In genomic region chr9:108128248-108128647, GRCm38 (mm10) we compare ENCODE assay signal across 16 mouse cellular contexts. TPM values are rescaled to one million over a fixed set of nuclear protein-coding genes. Genes with fewer than 3 reads are reported as not detected.
DNase-seq lines count a peak whose midpoint lies in the region; ATAC-seq and TF ChIP-seq lines count a peak whose summit lies in the region.
"Had no signal": no experiment of that assay in that cellular context is flagged by ENCODE, and none has a peak within 500 bp of the region (broad histone marks: within the 10 kb centered on the region; RNA-seq: fewer than 3 reads in every experiment).

No protein-coding gene starts in this region.

- no peak for ATAC-seq in forebrain, embryonic 16.5 days
- ATAC-seq: CD4-positive, CD25-positive, alpha-beta regulatory T cell, adult 4 months; forebrain, postnatal 0 days; intestine, postnatal 0 days; liver, embryonic 12.5 days had no signal

- peak overlapping the region; percentile 84 for H3K27ac ChIP-seq in olfactory bulb, adult 2 months (ENCODE audit: insufficient read depth, low read depth, low read length)
- H3K27ac ChIP-seq in forebrain, embryonic 16.5 days (ENCODE audit: low read length): no peak overlapping the region
- H3K27ac ChIP-seq: hindbrain, embryonic 14.5 days; liver, embryonic 12.5 days had no signal

- TF ChIP-seq POLR2A in olfactory bulb, adult 2 months (IDR thresholded peaks at IDR 0.05; ENCODE audit: insufficient read depth, low read depth, low read length): no peak

- H3K9ac ChIP-seq in forebrain, embryonic 16.5 days (replicated peaks; ENCODE audit: low read depth, low read length): no peak overlapping the region
- H3K9ac ChIP-seq: forebrain, postnatal 0 days; hindbrain, embryonic 14.5 days; liver, embryonic 12.5 days had no signal

- no peak overlapping the region for H3K4me2 ChIP-seq in forebrain, embryonic 16.5 days (ENCODE audit: low read length)
- H3K4me2 ChIP-seq: hindbrain, embryonic 14.5 days; liver, embryonic 12.5 days had no signal

- H3K27me3 ChIP-seq in forebrain, embryonic 16.5 days (replicated peaks; ENCODE audit: control insufficient read depth, insufficient read depth, low read length): no peaks in the 10 kb centered on the region

- H3K4me1 ChIP-seq in olfactory bulb, adult 2 months (ENCODE audit: control insufficient read depth, insufficient read depth, low read length): peaks cover 59% of the 10 kb centered on the region
- H3K4me1 ChIP-seq in forebrain, embryonic 16.5 days (replicated peaks; ENCODE audit: control insufficient read depth, insufficient read depth, low read length): no peaks in the 10 kb centered on the region

- no peak for TF ChIP-seq CTCF in olfactory bulb, adult 2 months (IDR thresholded peaks at IDR 0.05; ENCODE audit: insufficient read depth, low read depth, low read length)

- H3K36me3 ChIP-seq in forebrain, embryonic 16.5 days (ENCODE audit: control insufficient read depth, insufficient read depth): 0 out of 2 replicates have a peak, but pooled peaks cover 2% of the 10 kb centered on the region
- H3K36me3 ChIP-seq: liver, embryonic 12.5 days had no signal

- no peak overlapping the region for H3K4me3 ChIP-seq in olfactory bulb, adult 2 months (ENCODE audit: insufficient read depth, low read depth, low read length)
- no peak overlapping the region for H3K4me3 ChIP-seq in forebrain, embryonic 16.5 days (replicated peaks; ENCODE audit: low read length)
- H3K4me3 ChIP-seq: erythroblast, embryonic 14.5 days; liver, embryonic 12.5 days had no signal

- peak; percentile 55 to 58 for DNase-seq in cerebellum, adult 18-20 months
- no peak for DNase-seq in cerebellum, postnatal 4 days (ENCODE audit: low spot score in 2 of 2)
- peak; percentile 40 for DNase-seq in 3T3-L1 (ENCODE audit: low read depth, low spot score)
- DNase-seq in brain, adult 2 months (ENCODE audit: low read depth, low spot score): peak; percentile 97
- DNase-seq in Muller cell, postnatal 12 days (ENCODE audit: inconsistent ontology term): no peak
- no peak for DNase-seq in lung, adult 18-20 months
- DNase-seq: forebrain, postnatal 0 days; lung, postnatal 10 days; spleen, adult 18-20 months had no signal

- WGBS in olfactory bulb, adult 2 months: 41% methylated on average over 11 of the region's 11 CpGs
- 87% methylated on average over 11 of the region's 11 CpGs for WGBS in forebrain, embryonic 16.5 days

- no peaks in the 10 kb centered on the region for H3K9me3 ChIP-seq in forebrain, embryonic 16.5 days (ENCODE audit: control insufficient read depth, low read length)
- H3K9me3 ChIP-seq: liver, embryonic 12.5 days had no signal

RNA-seq across cellular contexts. Expression of gene Apeh, which starts 33.8 kb away (rescaled TPM):
- polyA plus RNA-seq in olfactory bulb, adult 2 months (2012; ENCODE audit: insufficient read depth, insufficient read length, low replicate concordance, missing spikeins): not detected in 2 replicates
- polyA plus RNA-seq in forebrain, embryonic 16.5 days (2015; fragmentation: Nextera tagmentation; extraction: Ambion mirVana): 41.3 and 46.2 TPM in 2 replicates

RNA-seq across cellular contexts. Expression of gene Rnf123, which starts 45.1 kb away (rescaled TPM):
- polyA plus RNA-seq in olfactory bulb, adult 2 months (2012; ENCODE audit: insufficient read depth, insufficient read length, low replicate concordance, missing spikeins): not detected in 2 replicates
- 44.5 and 53.1 TPM in 2 replicates for polyA plus RNA-seq in forebrain, embryonic 16.5 days (2015; fragmentation: Nextera tagmentation; extraction: Ambion mirVana)

RNA-seq across cellular contexts. Expression of gene Mst1, which starts 48.0 kb away (rescaled TPM):
- polyA plus RNA-seq in olfactory bulb, adult 2 months (2012; ENCODE audit: insufficient read depth, insufficient read length, low replicate concordance, missing spikeins): not detected in 2 replicates
- polyA plus RNA-seq in forebrain, embryonic 16.5 days (2015; fragmentation: Nextera tagmentation; extraction: Ambion mirVana): not detected in 2 replicates
- polyA plus RNA-seq: forebrain, postnatal 0 days; hindbrain, embryonic 14.5 days had no signal

Comparison
In these comparisons a context has a peak if more than half of its experiments do, and no peak if none do; other contexts are left out.
1. DNase-seq: peak in cerebellum, adult 18-20 months (2 of 2), 3T3-L1 (single experiment) and brain, adult 2 months (single experiment); none in cerebellum, postnatal 4 days (0 of 2), Muller cell, postnatal 12 days (single experiment) and lung, adult 18-20 months (0 of 2).
2. RNA of gene Apeh, which starts 33.8 kb away (polyA plus RNA-seq): 41.3 to 46.2 TPM in forebrain, embryonic 16.5 days; not detected in olfactory bulb, adult 2 months; every median in the first group is over 10 times any median in the second.